Comparison of ENCODE assay signal across 8 mouse cellular contexts in genomic region chr14:121698620-121698950, GRCm38 (mm10).
DNase-seq lines count a peak whose midpoint lies in the region; ATAC-seq and TF ChIP-seq lines count a peak whose summit lies in the region.

No protein-coding gene starts in this region.

- H3K36me3 ChIP-seq in kidney, embryonic 15.5 days, result no peaks in the 10 kb centered on the region
- H3K36me3 ChIP-seq in embryonic facial prominence, embryonic 15.5 days, result no peaks in the 10 kb centered on the region
- H3K36me3 ChIP-seq in intestine, embryonic 16.5 days (ENCODE audit: control insufficient read depth, insufficient read depth, low read length), result no peaks in the 10 kb centered on the region
- H3K36me3 ChIP-seq in myocyte (ENCODE audit: control insufficient read depth, insufficient read depth), result no peaks in the 10 kb centered on the region

- H3K4me1 ChIP-seq in kidney, embryonic 15.5 days, result peaks cover 39% of the 10 kb centered on the region
- peaks cover 23% of the 10 kb centered on the region for H3K4me1 ChIP-seq in embryonic facial prominence, embryonic 15.5 days
- peaks cover 24% of the 10 kb centered on the region for H3K4me1 ChIP-seq in intestine, embryonic 16.5 days (ENCODE audit: control insufficient read depth, insufficient read depth, low read length)

- H3K27ac ChIP-seq in kidney, embryonic 15.5 days, result peak overlapping the region; percentile 41
- H3K27ac ChIP-seq in embryonic facial prominence, embryonic 15.5 days (replicated peaks), result peak overlapping the region; percentile 29
- peak overlapping the region; percentile 81 for H3K27ac ChIP-seq in intestine, embryonic 16.5 days (ENCODE audit: low read length)

- no peak for DNase-seq in kidney, adult 11 months
- DNase-seq in left cerebral cortex, adult 11 months (ENCODE audit: low spot score), result no peak
- DNase-seq in gastrocnemius, postnatal 4 days (ENCODE audit: low spot score in 2 of 2), result no peak

- no peaks in the 10 kb centered on the region for H3K9me3 ChIP-seq in kidney, embryonic 15.5 days (replicated peaks)
- no peaks in the 10 kb centered on the region for H3K9me3 ChIP-seq in embryonic facial prominence, embryonic 15.5 days (replicated peaks)
- H3K9me3 ChIP-seq in intestine, embryonic 16.5 days (ENCODE audit: control insufficient read depth, low read length), result no peaks in the 10 kb centered on the region

- H3K4me2 ChIP-seq in kidney, embryonic 15.5 days, result peak overlapping the region; percentile 61
- H3K4me2 ChIP-seq in embryonic facial prominence, embryonic 15.5 days (replicated peaks), result peak overlapping the region; percentile 40
- peak overlapping the region; percentile 60 for H3K4me2 ChIP-seq in intestine, embryonic 16.5 days (ENCODE audit: low read depth, low read length)
- H3K4me2 ChIP-seq in myocyte (ENCODE audit: low read depth), result peak overlapping the region; percentile 48

- WGBS in kidney, embryonic 15.5 days, result 24% methylated on average over 7 of the region's 7 CpGs
- WGBS in embryonic facial prominence, embryonic 15.5 days, result 15% methylated on average over 7 of the region's 7 CpGs
- 19% methylated on average over 7 of the region's 7 CpGs for WGBS in intestine, embryonic 16.5 days

- H3K79me2 ChIP-seq in myocyte (ENCODE audit: control insufficient read depth, insufficient read depth), result no peaks in the 10 kb centered on the region

- ATAC-seq in kidney, embryonic 15.5 days (replicated peaks; ENCODE audit: low FRiP score), result no peak
- ATAC-seq in embryonic facial prominence, embryonic 15.5 days (ENCODE audit: insufficient number of reproducible peaks, low FRiP score, low TSS enrichment, low read depth), result no peak
- no peak; the same call in 1 of the 2 replicates for ATAC-seq in intestine, embryonic 16.5 days
- ATAC-seq in cerebellum, adult (ENCODE audit: insufficient number of reproducible peaks, low FRiP score, low TSS enrichment), result no peak

- no peak overlapping the region for H3ac ChIP-seq in myocyte (ENCODE audit: control insufficient read depth, insufficient read length)

- H3K9ac ChIP-seq in kidney, embryonic 15.5 days, result no peak overlapping the region
- no peak overlapping the region for H3K9ac ChIP-seq in embryonic facial prominence, embryonic 15.5 days
- H3K9ac ChIP-seq in intestine, embryonic 16.5 days (ENCODE audit: low read depth, low read length), result peak overlapping the region; percentile 67

- no peak for TF ChIP-seq POLR2A in myocyte (IDR thresholded peaks at IDR 0.05; ENCODE audit: insufficient read length, low read depth)

- H3K27me3 ChIP-seq in kidney, embryonic 15.5 days, result no peaks in the 10 kb centered on the region
- H3K27me3 ChIP-seq in embryonic facial prominence, embryonic 15.5 days, result no peaks in the 10 kb centered on the region
- no peaks in the 10 kb centered on the region for H3K27me3 ChIP-seq in intestine, embryonic 16.5 days (replicated peaks; ENCODE audit: control insufficient read depth, insufficient read depth, low read length)
- H3K27me3 ChIP-seq in myocyte (ENCODE audit: control insufficient read depth, insufficient read depth, insufficient read length), result no peaks in the 10 kb centered on the region

- H3K4me3 ChIP-seq in kidney, embryonic 15.5 days (replicated peaks), result peak overlapping the region; percentile 41
- peak overlapping the region; percentile 35 for H3K4me3 ChIP-seq in embryonic facial prominence, embryonic 15.5 days (replicated peaks)
- peak overlapping the region; percentile 48 for H3K4me3 ChIP-seq in intestine, embryonic 16.5 days (ENCODE audit: low read length)
- no peak overlapping the region for H3K4me3 ChIP-seq in myocyte

TF ChIP-seq in myocyte, 11 proteins besides CTCF, POLR2A, EP300 and RAD21:
- TF ChIP-seq MYOG (IDR thresholded peaks at IDR 0.05; ENCODE audit: control insufficient read depth in 1 of 3, insufficient read depth in 1 of 3, insufficient read length in 2 of 3, low read depth in 2 of 3), result no peak
- TF ChIP-seq REST (IDR thresholded peaks at IDR 0.05; ENCODE audit: insufficient read depth, insufficient read length), result no peak
- no peak for TF ChIP-seq TCF12 (IDR thresholded peaks at IDR 0.05; ENCODE audit: insufficient read depth, poor library complexity, severe bottlenecking)
- TF ChIP-seq TCF3 (IDR thresholded peaks at IDR 0.05; ENCODE audit: insufficient read length, low read depth), result no peak
- no peak for TF ChIP-seq MYOD1 (IDR thresholded peaks at IDR 0.05; ENCODE audit: control insufficient read depth in 1 of 3, insufficient read length in 2 of 3, low read depth in 2 of 3)
- no peak for TF ChIP-seq POLR2AphosphoS2 (IDR thresholded peaks at IDR 0.05; ENCODE audit: insufficient read length, low read depth)
- no peak for TF ChIP-seq CEBPB (IDR thresholded peaks at IDR 0.05; ENCODE audit: insufficient read depth, poor library complexity, severe bottlenecking)
- no peak for TF ChIP-seq MAX (IDR thresholded peaks at IDR 0.05; ENCODE audit: low read depth)
- no peak for TF ChIP-seq USF1 (IDR thresholded peaks at IDR 0.05; ENCODE audit: low read depth)
- TF ChIP-seq E2F4 (IDR thresholded peaks at IDR 0.05; ENCODE audit: insufficient read depth), result no peak
- TF ChIP-seq SRF (IDR thresholded peaks at IDR 0.05; ENCODE audit: control insufficient read depth, insufficient read length, low read depth), result no peak

Comparison
In these comparisons a context has a peak if more than half of its experiments do, and no peak if none do; other contexts are left out.
1. H3K27ac ChIP-seq: peak in every context shown above with its lines; median percentile 81 in intestine, embryonic 16.5 days; 41 in kidney, embryonic 15.5 days; 29 in embryonic facial prominence, embryonic 15.5 days.